Comparison of ENCODE assay signal across 16 mouse cellular contexts in genomic region chr17:48500846-48501445, GRCm38 (mm10). TPM values are rescaled to one million over a fixed set of nuclear protein-coding genes. Genes with fewer than 3 reads are reported as not detected.
A peak's percentile ranks its signal among the peaks of the same experiment; 100 is the strongest.
DNase-seq lines count a peak whose midpoint lies in the region; ATAC-seq and TF ChIP-seq lines count a peak whose summit lies in the region.
"Had no signal": no experiment of that assay in that cellular context is flagged by ENCODE, and none has a peak within 500 bp of the region (broad histone marks: within the 10 kb centered on the region; RNA-seq: fewer than 3 reads in every experiment).

No protein-coding gene starts in this region.

- WGBS in cerebellum, adult 2 months = 51% methylated on average over 7 of the region's 7 CpGs
- WGBS in kidney, adult 2 months = 53% methylated on average over 7 of the region's 7 CpGs

- H3K4me1 ChIP-seq in cerebellum, adult 2 months (ENCODE audit: control insufficient read depth, insufficient read depth, low read length) = peaks cover 5% of the 10 kb centered on the region
- H3K4me1 ChIP-seq in kidney, adult 2 months (ENCODE audit: control insufficient read depth, insufficient read depth, low read length) = 0 out of 2 replicates have a peak, but pooled peaks cover 8% of the 10 kb centered on the region

- TF ChIP-seq POLR2A in cerebellum, adult 2 months (IDR thresholded peaks at IDR 0.05; ENCODE audit: borderline replicate concordance, insufficient read depth, low read length) = no peak
- TF ChIP-seq POLR2A in kidney, adult 2 months (IDR thresholded peaks at IDR 0.05; ENCODE audit: low read depth, low read length) = no peak

- H3K27me3 ChIP-seq in cerebellum, adult 2 months (ENCODE audit: control insufficient read depth, insufficient read depth, low read length) = no peaks in the 10 kb centered on the region
- no peaks in the 10 kb centered on the region for H3K27me3 ChIP-seq in kidney, adult 2 months (replicated peaks; ENCODE audit: control insufficient read depth, insufficient read depth, low read length)
- H3K27me3 ChIP-seq: hindbrain, embryonic 15.5 days; limb, embryonic 13.5 days had no signal

- no peak for ATAC-seq in CD4-positive, CD25-positive, alpha-beta regulatory T cell, adult 4 months

- DNase-seq in cerebellum, adult 2 months = peak; percentile 18 to 36
- DNase-seq in cerebellum, adult 11-12 months = no peak
- DNase-seq in kidney, adult 2 months = peak; percentile 81
- no peak for DNase-seq in kidney, postnatal 4 days
- peak; percentile 29 to 61 for DNase-seq in heart, adult 9 months (ENCODE audit: low spot score in 2 of 2)
- peak; percentile 37 to 55 for DNase-seq in kidney, postnatal 36 days
- DNase-seq in frontal cortex, adult 2 months (ENCODE audit: extremely low spot score in 1 of 2, low spot score in 1 of 2) = no peak
- DNase-seq: cerebellum, adult 9-11 months; lung, postnatal 4 days; midbrain, embryonic 14.5 days; spleen, adult 18-20 months; thymus, postnatal 36 days had no signal

- no peak for TF ChIP-seq CTCF in cerebellum, adult 2 months (IDR thresholded peaks at IDR 0.05; ENCODE audit: borderline replicate concordance, insufficient read depth, low read depth, low read length)
- TF ChIP-seq CTCF in kidney, adult 2 months (conservative IDR thresholded peaks at IDR 0.05; ENCODE audit: insufficient read depth, insufficient read length, low read depth, low read length) = no peak

- no peak overlapping the region for H3K4me3 ChIP-seq in cerebellum, adult 2 months (replicated peaks; ENCODE audit: insufficient read depth, low read depth, low read length)
- H3K4me3 ChIP-seq in kidney, adult 2 months (ENCODE audit: insufficient read depth, low read depth, low read length) = no peak overlapping the region
- H3K4me3 ChIP-seq: hindbrain, embryonic 15.5 days; limb, embryonic 13.5 days had no signal

- H3K36me3 ChIP-seq in kidney, adult 2 months (ENCODE audit: control insufficient read depth, insufficient read depth, low read length) = no peaks in the 10 kb centered on the region
- H3K36me3 ChIP-seq: hindbrain, embryonic 15.5 days; limb, embryonic 13.5 days had no signal

- no peak overlapping the region for H3K27ac ChIP-seq in cerebellum, adult 2 months (ENCODE audit: insufficient read depth, low read length)
- H3K27ac ChIP-seq in kidney, adult 2 months (ENCODE audit: insufficient read depth, low read depth, low read length) = no peak overlapping the region
- H3K27ac ChIP-seq: hindbrain, embryonic 15.5 days; limb, embryonic 13.5 days; stomach, postnatal 0 days had no signal

RNA-seq across cellular contexts. Expression of gene Unc5cl, which starts 46.2 kb away (rescaled TPM):
- 0.16 and 0.19 TPM in 2 replicates for polyA plus RNA-seq in cerebellum, adult 2 months (2012; rRNA removed)
- polyA plus RNA-seq in kidney, adult 2 months (2012; rRNA removed) = 0.26 and 0.58 TPM in 2 replicates
- 0.08 TPM in 1 of 2 replicates, not detected in the other for polyA plus RNA-seq in frontal cortex, adult 2 months (2012; rRNA removed)
- 10 to 100 TPM; 23.7 to 26.3 TPM for polyA plus RNA-seq in CD4-positive, CD25-positive, alpha-beta regulatory T cell, adult 4 months (2017; shearing (Covaris generic))
- polyA plus RNA-seq: hindbrain, embryonic 15.5 days had no signal

RNA-seq across cellular contexts. Expression of gene Tspo2, which starts 49.6 kb away (rescaled TPM):
- polyA plus RNA-seq in cerebellum, adult 2 months (2012; rRNA removed) = 0.43 and 0.60 TPM in 2 replicates
- polyA plus RNA-seq in kidney, adult 2 months (2012; rRNA removed) = 0.41 and 0.53 TPM in 2 replicates
- 0.06 TPM in 1 of 2 replicates, not detected in the other for polyA plus RNA-seq in frontal cortex, adult 2 months (2012; rRNA removed)
- not detected for polyA plus RNA-seq in CD4-positive, CD25-positive, alpha-beta regulatory T cell, adult 4 months (2017; shearing (Covaris generic))

Comparison
In these comparisons a context has a peak if more than half of its experiments do, and no peak if none do; other contexts are left out.
1. DNase-seq: peak in cerebellum, adult 2 months (2 of 2), kidney, adult 2 months (single experiment), heart, adult 9 months (2 of 2) and kidney, postnatal 36 days (2 of 2); none in cerebellum, adult 11-12 months (single experiment), kidney, postnatal 4 days (0 of 2) and frontal cortex, adult 2 months (0 of 2).
2. RNA of gene Unc5cl, which starts 46.2 kb away (polyA plus RNA-seq): 23.7 to 26.3 TPM in CD4-positive, CD25-positive, alpha-beta regulatory T cell, adult 4 months; 0.26 to 0.58 TPM in kidney, adult 2 months, 0.16 to 0.19 TPM in cerebellum, adult 2 months and 0.08 TPM in frontal cortex, adult 2 months; every median in the first group is over 10 times any median in the second.